Mouse (Mus musculus): ENCODE measurements around the gene Col8a2. TPM values are rescaled to one million over a fixed set of nuclear protein-coding genes. Genes with fewer than 3 reads are reported as not detected.

Gene Col8a2
- polyA plus RNA-seq, 1 experiment from 2014 or later = 5.9 TPM

GRCm38 (mm10) chr4:126254315-126255112, 32.1 kb upstream of the Col8a2 start:
- Histone ChIP-seq H3K27me3 (ENCODE audit: poor library complexity, severe bottlenecking) (peaks cover 5% of the 10 kb centered on the region; the same call in 1 of the 2 replicates), H3K4me3 (peak overlapping the region; percentile 78), H3K36me3 (replicated peaks) (peaks cover 34% of the 10 kb centered on the region), H3K9me3 (no peaks in the 10 kb centered on the region), H3K4me1 (peaks cover 88% of the 10 kb centered on the region), H3K27ac (peak overlapping the region; percentile 100)
- no peak for DNase-seq (ENCODE audit: extremely low spot score, low spot score)
- 24% methylated on average over 9 of the region's 9 CpGs for WGBS

GRCm38 (mm10) chr4:126255113-126256001, 31.2 kb upstream of the Col8a2 start:
- Histone ChIP-seq H3K36me3 (replicated peaks) (peaks cover 30% of the 10 kb centered on the region), H3K9me3 (no peaks in the 10 kb centered on the region), H3K27me3 (ENCODE audit: poor library complexity, severe bottlenecking) (peaks cover 5% of the 10 kb centered on the region; the same call in 1 of the 2 replicates), H3K4me1 (peaks cover 90% of the 10 kb centered on the region), H3K4me3 (peak overlapping the region; percentile 78), H3K27ac (peak overlapping the region; percentile 100)
- WGBS = under 1% methylated on average over 50 of the region's 50 CpGs
- DNase-seq (ENCODE audit: extremely low spot score, low spot score) = peak; percentile 68

GRCm38 (mm10) chr4:126256131-126256791, 30.3 kb upstream of the Col8a2 start, which contains the start of gene Map7d1:
Gene Map7d1, minus strand, starts transcription at chr4:126256343.
- Histone ChIP-seq H3K9me3 (no peaks in the 10 kb centered on the region), H3K4me1 (peaks cover 90% of the 10 kb centered on the region), H3K4me3 (peak within 1 kb of the TSS; percentile 78), H3K36me3 (replicated peaks) (peaks cover 21% of the 10 kb centered on the region), H3K27ac (peak within 1 kb of the TSS; percentile 100), H3K27me3 (ENCODE audit: poor library complexity, severe bottlenecking) (peaks cover 5% of the 10 kb centered on the region; the same call in 1 of the 2 replicates)
- peak; percentile 88 for DNase-seq (ENCODE audit: extremely low spot score, low spot score)
- WGBS = under 1% methylated on average over 59 of the region's 59 CpGs

DNA sequence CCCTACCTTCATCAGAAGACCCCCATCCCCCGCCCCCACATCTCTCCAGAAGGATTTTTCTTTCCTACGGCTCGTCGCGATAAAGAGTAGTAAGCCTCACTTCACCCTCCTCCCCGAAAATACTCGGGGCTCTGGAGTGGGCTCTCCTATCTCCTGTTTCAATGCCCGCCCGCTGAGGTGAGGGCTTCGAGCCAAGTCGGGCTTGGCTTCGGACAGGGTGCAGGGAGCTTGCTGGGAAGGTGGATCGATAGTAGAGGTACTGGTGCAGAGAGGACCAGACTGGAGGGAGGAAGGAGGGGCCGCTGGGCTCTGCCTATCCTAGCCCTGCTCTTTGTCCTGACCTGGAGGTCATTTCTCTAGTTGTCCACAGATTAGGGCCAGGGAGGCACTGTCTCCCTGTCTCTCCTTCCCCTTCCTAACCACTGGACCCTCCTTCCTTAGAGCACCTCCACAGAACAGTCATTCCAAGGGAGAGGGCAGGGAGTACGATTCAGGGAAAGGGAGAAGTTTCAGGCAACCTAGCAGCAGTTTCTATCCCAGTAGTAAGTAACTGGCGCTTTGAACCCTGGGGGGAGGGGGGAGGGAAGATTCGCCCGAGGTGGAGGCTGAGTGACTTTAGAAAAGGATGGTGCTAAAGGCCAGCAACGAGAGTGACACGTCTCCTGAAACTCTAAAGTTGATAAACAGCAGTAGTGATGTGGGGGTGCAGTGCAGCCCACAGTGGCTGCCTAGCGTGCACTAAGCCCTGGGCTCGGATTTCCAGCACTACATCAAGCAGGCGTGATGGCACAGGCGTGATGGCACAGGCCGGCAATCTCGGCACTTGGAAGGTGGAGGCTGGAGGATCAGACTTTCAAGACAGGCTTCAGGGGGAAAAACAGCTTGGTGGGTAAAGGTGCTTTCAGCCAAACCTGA, 29.4 kb upstream of the Col8a2 start:
- H3K4me3 ChIP-seq = peak overlapping the region; percentile 78
- DNase-seq (ENCODE audit: extremely low spot score, low spot score) = peak; percentile 54
- no peaks in the 10 kb centered on the region for H3K9me3 ChIP-seq
- WGBS = 1% methylated on average over 26 of the region's 26 CpGs
- H3K27ac ChIP-seq = peak overlapping the region; percentile 100
- H3K4me1 ChIP-seq = peaks cover 87% of the 10 kb centered on the region
- H3K27me3 ChIP-seq (ENCODE audit: poor library complexity, severe bottlenecking) = peaks cover 5% of the 10 kb centered on the region; the same call in 1 of the 2 replicates
- H3K36me3 ChIP-seq (replicated peaks) = peaks cover 11% of the 10 kb centered on the region

DNA sequence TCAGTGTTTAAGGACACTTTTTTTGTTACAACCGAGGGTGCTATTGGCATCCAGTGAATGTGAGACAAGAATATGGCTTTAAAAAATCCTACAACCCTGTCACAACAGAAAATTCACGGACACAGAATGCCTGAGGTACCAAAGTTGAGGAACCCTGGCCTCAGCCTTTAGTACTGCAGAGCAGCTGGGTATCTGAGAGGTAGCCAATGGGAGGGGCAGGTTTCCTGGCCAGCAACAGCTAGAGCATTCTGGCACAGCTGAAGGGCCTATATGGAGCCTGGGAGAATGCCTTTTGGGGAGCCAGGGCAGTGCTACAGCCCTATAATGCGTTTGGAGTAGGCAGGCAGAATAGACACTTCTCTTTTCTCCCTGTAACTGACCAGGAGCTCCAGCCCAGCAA, 27.5 kb upstream of the Col8a2 start:
- Histone ChIP-seq H3K4me3 (0 out of 2 replicates have a peak overlapping the region, but pooled peaks have one; percentile 43), H3K36me3 (replicated peaks) (0 out of 2 replicates have a peak, but pooled peaks cover 3% of the 10 kb centered on the region), H3K9me3 (no peaks in the 10 kb centered on the region), H3K27ac (peak overlapping the region; percentile 85), H3K4me1 (peaks cover 78% of the 10 kb centered on the region), H3K27me3 (ENCODE audit: poor library complexity, severe bottlenecking) (peaks cover 5% of the 10 kb centered on the region; the same call in 1 of the 2 replicates)
- WGBS = 24% methylated on average over 3 of the region's 3 CpGs
- DNase-seq (ENCODE audit: extremely low spot score, low spot score) = no peak

DNA sequence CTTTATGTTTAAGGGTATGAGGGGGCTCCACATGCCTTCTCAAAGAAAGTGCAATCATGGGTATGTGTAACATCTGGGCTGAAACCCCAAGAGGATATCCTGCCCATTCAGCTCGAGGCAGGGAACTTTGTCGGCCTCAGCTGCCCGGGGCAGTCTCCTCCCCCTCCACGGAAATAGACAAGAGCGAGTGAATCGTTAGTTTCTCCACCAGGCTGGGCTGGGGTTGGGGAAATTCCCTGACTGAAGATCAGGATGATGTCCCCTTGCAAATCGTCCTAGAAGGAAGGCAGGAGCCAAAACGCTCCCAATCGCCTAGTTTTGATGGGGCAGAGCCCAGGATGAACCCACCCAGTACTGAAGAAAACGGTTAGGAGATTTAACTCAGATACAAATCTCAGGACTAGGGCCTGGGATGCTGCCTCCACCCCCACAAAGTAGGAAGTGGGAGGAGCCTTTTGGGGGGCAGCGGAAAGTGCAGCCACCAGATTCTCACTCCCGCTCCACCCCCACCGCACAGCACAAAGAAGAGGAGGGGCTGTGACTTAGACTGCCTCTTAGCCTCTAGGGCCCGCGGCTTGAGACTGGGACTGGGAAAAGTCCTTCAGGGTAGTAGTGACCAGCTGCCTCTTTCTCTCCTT, 27.0 kb upstream of the Col8a2 start:
- 0 out of 2 replicates have a peak, but pooled peaks cover 2% of the 10 kb centered on the region for H3K36me3 ChIP-seq (replicated peaks)
- peak; percentile 77 for DNase-seq (ENCODE audit: extremely low spot score, low spot score)
- H3K4me3 ChIP-seq = peak overlapping the region; percentile 43
- peak overlapping the region; percentile 85 for H3K27ac ChIP-seq
- peaks cover 5% of the 10 kb centered on the region; the same call in 1 of the 2 replicates for H3K27me3 ChIP-seq (ENCODE audit: poor library complexity, severe bottlenecking)
- no peaks in the 10 kb centered on the region for H3K9me3 ChIP-seq
- under 1% methylated on average over 15 of the region's 15 CpGs for WGBS
- H3K4me1 ChIP-seq = peaks cover 73% of the 10 kb centered on the region

DNA sequence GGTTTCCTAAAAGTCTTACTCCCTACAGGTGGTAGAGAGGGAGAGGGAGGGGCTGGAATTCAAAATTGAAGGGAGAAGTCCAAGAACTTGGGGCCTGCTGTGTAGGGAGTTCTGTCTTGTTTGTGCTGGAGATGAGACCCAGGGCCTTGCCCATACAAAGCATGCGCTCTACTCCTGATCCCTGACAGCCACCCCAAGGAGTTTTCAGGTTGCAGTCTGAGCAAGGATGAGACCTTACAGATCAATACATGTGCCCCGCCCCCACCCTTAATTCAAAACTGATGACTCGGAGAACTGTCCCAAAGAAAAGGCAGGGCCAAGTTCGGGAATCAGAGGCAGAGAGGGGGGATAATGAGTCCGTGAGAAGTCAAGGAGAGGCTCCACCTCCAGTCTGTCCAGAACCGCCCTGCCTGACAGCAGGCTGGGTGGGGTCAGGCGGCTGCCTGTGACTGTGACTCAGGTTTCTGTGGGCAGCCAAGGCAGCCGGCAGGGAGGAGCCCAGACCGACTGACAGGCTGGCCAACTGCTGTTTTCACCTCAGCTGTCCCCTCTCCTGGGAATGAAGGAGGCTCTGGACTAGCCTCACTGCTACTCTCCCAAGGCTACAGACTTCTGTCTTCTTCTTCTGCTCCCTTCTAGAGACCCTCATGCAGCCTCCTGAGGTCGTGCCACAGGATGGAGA, 25.9 kb upstream of the Col8a2 start:
- peaks cover 5% of the 10 kb centered on the region; the same call in 1 of the 2 replicates for H3K27me3 ChIP-seq (ENCODE audit: poor library complexity, severe bottlenecking)
- DNase-seq (ENCODE audit: extremely low spot score, low spot score) = peak; percentile 59
- H3K4me1 ChIP-seq = peaks cover 66% of the 10 kb centered on the region
- H3K27ac ChIP-seq = peak overlapping the region; percentile 85
- H3K36me3 ChIP-seq (replicated peaks) = no peaks in the 10 kb centered on the region
- no peaks in the 10 kb centered on the region for H3K9me3 ChIP-seq
- WGBS = 4% methylated on average over 10 of the region's 10 CpGs
- H3K4me3 ChIP-seq = peak overlapping the region; percentile 43

GRCm38 (mm10) chr4:126261266-126261665, 25.3 kb upstream of the Col8a2 start:
- H3K27me3 ChIP-seq (ENCODE audit: poor library complexity, severe bottlenecking) = peaks cover 5% of the 10 kb centered on the region; the same call in 1 of the 2 replicates
- H3K4me3 ChIP-seq = peak overlapping the region; percentile 43; the same call in 1 of the 2 replicates
- no peaks in the 10 kb centered on the region for H3K36me3 ChIP-seq (replicated peaks)
- no peaks in the 10 kb centered on the region for H3K9me3 ChIP-seq
- peak overlapping the region; percentile 85 for H3K27ac ChIP-seq
- DNase-seq (ENCODE audit: extremely low spot score, low spot score) = no peak
- WGBS = 74% methylated on average over 6 of the region's 6 CpGs
- H3K4me1 ChIP-seq = peaks cover 64% of the 10 kb centered on the region

DNA sequence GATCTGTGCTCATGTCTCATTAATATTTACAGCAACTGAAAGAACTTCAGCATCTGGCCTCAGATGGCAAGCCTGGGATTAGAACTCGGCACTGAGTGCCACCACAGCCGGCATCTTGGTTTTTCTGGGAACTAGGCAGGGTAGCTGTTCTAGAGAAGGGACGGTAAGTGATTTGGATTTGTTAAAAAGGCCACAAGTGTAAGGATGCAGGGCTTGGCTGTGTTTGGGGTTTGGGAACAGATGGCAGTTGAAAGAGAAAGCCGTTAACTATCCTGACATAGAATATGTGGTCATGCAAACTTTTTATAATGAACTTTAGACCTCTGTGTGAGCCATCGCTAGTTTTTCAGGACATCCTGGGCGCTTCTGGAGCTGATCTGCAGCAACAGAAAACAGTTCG, 24.9 kb upstream of the Col8a2 start:
- H3K4me3 ChIP-seq = peak overlapping the region; percentile 72

DNA sequence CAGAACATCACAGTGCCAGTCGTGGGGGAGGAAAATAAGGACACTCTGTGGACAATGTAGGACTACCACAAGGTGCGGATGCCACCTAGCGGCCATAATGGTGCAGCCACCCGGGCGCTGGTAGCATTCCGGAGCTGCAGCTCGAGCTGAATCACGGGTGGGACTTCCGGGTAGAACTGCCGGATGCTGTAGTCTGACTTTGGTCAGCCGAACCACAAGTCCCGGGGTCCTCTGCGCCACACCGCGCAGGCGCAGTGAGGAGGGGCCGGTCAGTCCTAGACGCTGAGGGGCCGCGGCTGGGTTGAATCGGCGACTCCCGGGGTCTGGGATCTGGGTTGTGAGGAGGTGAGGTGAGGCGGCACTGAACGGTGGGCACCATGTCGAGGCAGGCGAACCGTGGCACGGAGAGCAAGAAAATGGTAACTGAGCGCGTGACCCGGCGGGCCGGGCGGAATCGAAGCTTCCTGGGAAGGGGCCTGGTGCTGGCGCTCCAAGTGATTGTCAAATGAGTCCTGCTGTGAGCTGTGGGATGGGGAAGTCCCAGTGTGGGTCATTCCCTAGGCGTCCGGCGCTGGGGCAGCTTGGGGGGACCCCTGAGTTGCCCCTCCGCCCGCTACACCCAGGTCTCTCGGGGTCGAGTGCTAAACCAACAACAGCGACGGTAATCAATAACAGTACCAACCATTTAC, 24.3 kb upstream of the Col8a2 start, which contains the start of gene Trappc3:
TSS of gene Trappc3 (plus strand) at position 207 of the 689 bp plus-strand sequence.
- peaks cover 54% of the 10 kb centered on the region for H3K4me1 ChIP-seq
- DNase-seq (ENCODE audit: extremely low spot score, low spot score) = peak; percentile 99
- H3K27me3 ChIP-seq (ENCODE audit: poor library complexity, severe bottlenecking) = peaks cover 5% of the 10 kb centered on the region; the same call in 1 of the 2 replicates
- no peaks in the 10 kb centered on the region for H3K36me3 ChIP-seq (replicated peaks)
- peak within 1 kb of the TSS; percentile 88 for H3K27ac ChIP-seq
- no peaks in the 10 kb centered on the region for H3K9me3 ChIP-seq
- under 1% methylated on average over 46 of the region's 46 CpGs for WGBS
- H3K4me3 ChIP-seq = peak within 1 kb of the TSS; percentile 72

More for the DNA sequence above, 24.9 kb upstream of the Col8a2 start:
- 53% methylated on average over 7 of the region's 7 CpGs for WGBS
- H3K4me1 ChIP-seq = peaks cover 60% of the 10 kb centered on the region
- H3K27ac ChIP-seq = peak overlapping the region; percentile 88
- H3K9me3 ChIP-seq = no peaks in the 10 kb centered on the region
- peaks cover 5% of the 10 kb centered on the region; the same call in 1 of the 2 replicates for H3K27me3 ChIP-seq (ENCODE audit: poor library complexity, severe bottlenecking)
- H3K36me3 ChIP-seq (replicated peaks) = no peaks in the 10 kb centered on the region
- DNase-seq (ENCODE audit: extremely low spot score, low spot score) = no peak
